Mouse (Mus musculus) gastrocnemius, adult 2 months (tissue): ENCODE measurements around the gene Limch1. TPM values are rescaled to one million over a fixed set of nuclear protein-coding genes. Genes with fewer than 3 reads are reported as not detected.

Experiments used
- DNase-seq: peaks from one replicate; pipeline ENCODE4 v3.0.0; 2022
- H3K27ac ChIP-seq: fragments of 200-600 bp; 2 replicates; pipeline ENCODE4 v1.8.1; 2022; ENCODE audit warnings: mild to moderate bottlenecking
- H3K4me3 ChIP-seq: fragments of 200-600 bp; 2 replicates; pipeline ENCODE4 v1.8.1; 2022; ENCODE audit warnings: mild to moderate bottlenecking, moderate library complexity
- CTCF ChIP-seq: fragments of 200-600 bp; IDR thresholded peaks from 2 replicates; pipeline ENCODE4 v1.8.1; 2022; ENCODE audit warnings: antibody characterized with exemption, mild to moderate bottlenecking, moderate library complexity
- intact Hi-C: fragments of 180-260 bp; cut with DNase I; formaldehyde crosslinking; loops from one replicate; pipeline ENCODE4 v1.15.1; 2025
- total RNA-seq, 2 experiments: library from RNA; stranded (reverse); gene quantifications; 2 replicates each; pipeline ENCODE4 v1.2.3; 2021

Gene Limch1
- total RNA-seq, 2 experiments from 2014 or later, result 106 to 139 TPM

DNA sequence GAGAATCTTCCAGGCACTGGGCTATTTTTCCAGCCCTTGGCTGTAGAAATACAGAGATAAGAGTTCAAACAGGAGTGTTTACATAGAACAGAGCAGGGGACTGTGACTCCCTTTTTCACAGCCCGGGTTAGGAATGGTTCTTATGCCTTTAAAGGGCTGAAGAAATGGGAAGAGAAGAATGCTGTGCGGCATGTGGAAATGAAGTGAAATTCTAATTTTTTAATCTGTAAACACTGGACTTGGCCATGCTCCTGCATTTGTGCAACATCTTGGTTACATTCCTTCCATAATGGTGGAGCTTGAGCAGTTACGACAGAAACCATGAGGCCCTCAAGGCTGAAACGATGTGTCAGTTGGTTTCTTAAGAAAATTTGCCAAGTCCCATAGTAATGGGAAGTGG is 165.4 kb downstream of the Limch1 start:
- no peak for TF ChIP-seq CTCF
- H3K4me3 ChIP-seq, result no peak overlapping the region
- intact Hi-C loops, result no loop called here
- H3K27ac ChIP-seq, result no peak overlapping the region
- DNase-seq, result no peak

DNA sequence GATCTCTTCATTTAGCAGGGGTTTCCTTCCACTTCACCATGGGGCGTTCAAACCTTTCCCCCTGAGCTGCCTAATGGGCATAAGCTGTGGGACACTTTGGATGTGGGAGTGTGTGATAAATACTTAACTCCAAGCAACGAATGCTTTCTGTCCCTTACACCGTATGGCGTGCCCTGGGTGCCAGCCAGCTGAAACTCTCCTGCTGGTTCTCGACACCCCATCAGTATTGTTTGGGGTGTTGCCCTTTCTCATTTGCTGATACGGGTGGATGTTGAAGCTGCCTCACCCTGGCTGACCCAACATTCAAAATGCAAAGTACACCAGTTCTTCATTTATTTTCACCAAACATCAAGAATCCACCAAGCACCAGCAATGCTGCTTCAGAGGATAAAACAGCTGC is 168.2 kb downstream of the Limch1 start:
- Histone ChIP-seq H3K4me3 (no peak overlapping the region), H3K27ac (no peak overlapping the region)
- no peak for TF ChIP-seq CTCF
- intact Hi-C loops, result no loop called here
- DNase-seq, result no peak

DNA sequence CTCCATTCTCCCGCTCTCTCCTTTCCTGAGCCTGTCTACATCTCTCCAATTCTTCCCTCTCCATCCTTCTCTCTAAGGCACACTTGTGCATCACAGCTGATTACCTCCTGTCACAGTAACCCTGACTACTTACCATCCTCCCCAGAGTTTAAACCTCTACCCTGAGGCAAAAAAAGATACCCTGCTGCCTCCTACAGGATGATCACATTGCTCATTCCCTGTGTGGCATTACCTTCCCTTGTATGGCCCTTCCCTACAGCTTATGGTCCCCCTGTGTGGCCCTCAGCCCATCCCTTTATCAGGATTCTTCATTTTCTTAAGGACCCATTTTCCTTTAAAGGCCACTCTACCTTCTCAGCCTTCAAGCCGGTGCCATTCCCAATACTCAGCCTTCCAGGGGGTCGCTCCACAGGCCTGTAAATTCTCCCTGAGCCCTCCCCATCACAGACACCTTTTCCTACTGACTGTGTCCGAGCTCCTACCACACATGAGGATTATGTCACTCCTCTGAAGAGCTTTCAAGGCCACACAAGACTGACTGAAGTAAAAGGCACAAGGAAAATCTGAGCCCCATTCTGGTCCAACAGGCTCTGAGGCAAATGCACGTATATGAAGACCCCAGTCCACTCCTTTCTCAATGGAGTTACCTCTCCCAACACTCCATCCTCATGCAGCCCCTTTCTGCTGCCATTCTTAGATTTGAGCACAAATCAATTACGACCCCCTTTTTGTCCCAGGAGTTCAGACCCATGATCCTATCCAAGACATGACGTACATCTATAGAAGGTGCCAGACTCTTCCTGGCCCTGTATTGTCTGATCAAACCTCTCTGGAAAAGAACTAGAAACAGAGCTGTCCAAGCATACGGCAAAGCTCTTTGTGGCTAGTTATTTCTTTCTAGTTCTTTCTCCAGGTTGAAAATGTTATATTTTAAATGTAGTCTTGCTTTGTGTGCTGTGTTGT is 172.0 kb downstream of the Limch1 start:
- intact Hi-C loops, result no loop called here
- H3K4me3 ChIP-seq, result no peak overlapping the region
- TF ChIP-seq CTCF, result peak; percentile 24; the same call in 1 of the 2 replicates
- DNase-seq, result no peak
- no peak overlapping the region for H3K27ac ChIP-seq

DNA sequence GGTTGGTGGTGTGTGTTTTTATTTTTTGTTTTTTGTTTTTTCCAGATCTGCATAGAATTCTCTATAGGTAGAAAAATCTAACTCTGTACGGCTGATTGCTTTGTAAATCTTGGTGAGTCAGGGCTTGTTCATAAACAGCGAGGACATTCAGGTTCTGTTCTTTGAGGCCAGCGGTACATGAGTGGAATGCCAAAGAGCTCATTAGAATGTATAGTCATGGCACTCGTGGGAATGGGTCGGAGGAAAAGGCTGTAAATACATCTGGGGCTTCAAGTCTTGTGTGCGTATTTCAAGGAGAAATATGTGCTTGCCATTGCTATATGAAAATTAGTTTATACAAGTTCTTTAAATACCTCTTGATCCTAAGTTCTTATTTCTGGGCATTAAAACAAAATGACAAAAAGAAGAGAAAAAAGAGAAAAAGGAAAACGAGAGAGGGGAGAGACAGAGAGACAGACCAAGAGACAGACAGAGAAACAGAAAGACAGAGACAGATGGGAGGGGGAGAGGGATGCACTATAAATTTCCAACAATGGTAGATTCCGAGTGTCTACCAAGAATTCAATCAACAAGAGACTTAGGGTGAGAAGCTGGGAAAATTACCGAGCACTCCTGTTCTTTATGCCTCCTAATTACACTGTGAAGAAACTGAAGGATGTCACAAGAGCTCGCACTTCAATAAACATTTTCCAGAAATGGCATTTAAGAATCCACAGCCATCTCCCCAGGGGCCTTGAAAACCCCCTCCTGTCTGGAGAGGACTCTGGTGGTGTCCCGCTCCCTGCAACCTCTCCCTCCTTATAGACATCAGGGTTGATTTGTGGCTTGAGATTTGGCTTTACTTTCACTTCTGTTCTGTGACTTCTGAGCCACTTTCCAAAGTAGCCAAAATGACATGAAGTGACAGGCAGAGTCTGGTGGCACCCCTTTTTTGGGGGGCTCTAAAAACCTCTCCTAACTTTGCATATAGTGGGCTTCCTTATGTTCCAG is 173.0 kb downstream of the Limch1 start:
- no peak for TF ChIP-seq CTCF
- Histone ChIP-seq H3K27ac (no peak overlapping the region), H3K4me3 (no peak overlapping the region)
- DNase-seq, result no peak
- intact Hi-C loops, result no loop called here

DNA sequence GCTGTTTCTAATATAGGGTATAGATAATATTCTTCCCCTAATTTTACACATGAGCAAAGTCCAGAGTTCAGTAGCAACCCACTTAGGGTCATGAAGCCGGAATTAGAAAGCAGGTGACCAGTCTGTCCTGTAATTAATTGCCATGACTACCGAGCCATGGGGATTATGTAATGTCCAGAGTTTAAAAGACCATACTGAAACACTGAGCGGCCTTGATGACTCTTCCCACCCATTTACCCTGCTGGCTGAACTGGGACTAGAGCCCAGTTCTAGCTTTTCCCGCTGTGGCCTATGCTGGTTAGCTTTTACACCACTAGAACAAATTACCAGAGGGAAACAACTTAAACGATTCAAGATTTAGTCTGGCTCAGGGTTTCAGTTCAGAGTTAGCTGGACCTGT is 177.0 kb downstream of the Limch1 start:
- no peak for TF ChIP-seq CTCF
- intact Hi-C loops, result no loop called here
- Histone ChIP-seq H3K27ac (no peak overlapping the region), H3K4me3 (no peak overlapping the region)
- DNase-seq, result no peak

DNA sequence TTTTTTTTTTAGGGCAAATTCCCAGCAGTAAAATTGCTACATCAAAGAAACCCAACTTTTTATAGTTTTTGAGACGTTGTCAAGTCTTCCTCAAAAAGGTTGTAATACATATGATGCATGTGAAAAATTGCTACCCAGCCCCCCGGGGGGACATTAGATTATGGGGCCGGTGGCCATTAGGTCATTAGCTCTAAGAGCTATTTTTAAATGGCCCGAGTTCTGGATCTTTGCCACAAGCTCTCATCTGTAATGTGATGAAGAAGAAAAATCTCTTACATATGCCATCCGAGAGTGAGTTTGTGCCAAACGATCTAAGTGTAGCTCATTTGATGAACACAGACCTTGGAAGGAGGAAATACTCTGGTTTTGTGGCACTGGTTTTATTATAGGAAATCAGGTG is 183.7 kb downstream of the Limch1 start:
- intact Hi-C loops, result no loop called here
- H3K4me3 ChIP-seq, result no peak overlapping the region
- H3K27ac ChIP-seq, result no peak overlapping the region
- peak; percentile 28 for DNase-seq
- TF ChIP-seq CTCF, result no peak

DNA sequence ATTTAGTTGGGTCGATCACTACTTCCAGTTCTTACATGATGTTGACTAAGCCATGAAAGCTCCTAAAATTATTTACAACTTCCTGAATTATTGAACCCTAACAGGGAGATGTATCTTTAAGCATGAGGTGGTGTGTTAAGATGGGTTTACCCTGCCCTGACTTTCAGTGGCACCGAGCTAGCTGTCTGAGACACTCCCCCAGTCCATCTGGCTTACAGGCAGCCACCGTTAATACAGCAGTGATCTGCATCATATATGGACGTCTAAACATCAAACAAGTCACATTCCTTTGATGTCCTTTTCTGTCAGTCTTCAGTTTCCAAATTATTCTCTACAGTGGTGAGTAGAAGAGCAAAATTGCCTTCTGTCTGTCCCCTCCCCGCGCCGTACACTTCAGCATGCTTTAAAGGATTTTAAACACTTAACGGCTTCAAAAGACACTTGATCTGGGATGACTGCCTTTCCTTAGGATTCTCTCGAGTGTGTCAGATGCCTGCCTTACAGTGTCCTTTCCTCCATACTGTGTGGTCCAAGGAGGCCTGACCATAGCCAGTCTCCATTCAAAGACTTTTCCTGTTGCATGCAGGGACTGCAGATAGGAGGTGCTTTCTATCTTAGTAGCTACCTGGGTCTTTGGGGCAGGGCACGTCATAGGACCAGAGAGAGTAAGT is 187.6 kb downstream of the Limch1 start:
- intact Hi-C loops, result no loop called here
- no peak for TF ChIP-seq CTCF
- DNase-seq, result no peak
- H3K4me3 ChIP-seq, result no peak overlapping the region
- H3K27ac ChIP-seq, result no peak overlapping the region

DNA sequence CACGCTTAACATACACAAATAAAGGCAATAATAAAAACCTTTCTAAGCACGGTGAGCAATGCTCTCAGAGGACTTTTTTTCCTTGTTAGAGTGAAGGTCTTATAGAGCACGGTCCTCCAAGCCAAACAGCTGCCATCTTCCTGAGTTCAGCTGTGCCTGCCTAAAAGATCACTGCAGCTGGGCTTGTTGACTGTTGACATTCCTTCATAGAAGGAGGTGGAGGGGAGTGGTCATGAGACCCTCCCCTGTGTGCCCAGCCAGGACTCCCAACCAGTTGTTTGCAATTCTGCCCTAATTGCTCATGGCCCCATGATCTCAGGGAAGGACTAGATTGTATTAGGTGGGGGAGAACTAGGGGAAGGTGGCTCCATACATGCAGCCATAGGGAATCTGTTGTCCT is 189.0 kb downstream of the Limch1 start:
- intact Hi-C loops, result no loop called here
- TF ChIP-seq CTCF, result no peak
- no peak overlapping the region for H3K4me3 ChIP-seq
- no peak for DNase-seq
- no peak overlapping the region for H3K27ac ChIP-seq

DNA sequence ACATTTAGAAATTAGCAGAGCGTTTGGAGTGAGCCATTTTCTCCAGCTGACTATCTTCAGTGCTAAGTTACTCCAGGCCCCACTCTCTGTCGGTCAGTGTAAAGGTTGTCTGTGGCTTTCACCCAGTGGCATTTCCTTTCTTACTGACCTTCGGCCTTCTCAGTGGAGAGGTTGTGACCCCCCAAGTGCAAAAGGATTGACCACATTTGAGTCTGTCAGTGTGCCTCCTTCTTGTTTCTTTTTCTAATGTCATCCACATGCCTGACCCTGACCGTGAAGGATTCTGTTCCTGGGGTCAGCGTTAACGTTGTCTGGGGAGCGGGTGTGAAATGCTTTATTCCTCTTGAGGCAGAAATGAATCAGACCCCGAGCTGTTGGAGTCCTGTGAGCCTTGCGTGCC is 191.7 kb downstream of the Limch1 start:
- TF ChIP-seq CTCF, result no peak
- intact Hi-C loops, result no loop called here
- Histone ChIP-seq H3K4me3 (no peak overlapping the region), H3K27ac (no peak overlapping the region)
- no peak for DNase-seq

DNA sequence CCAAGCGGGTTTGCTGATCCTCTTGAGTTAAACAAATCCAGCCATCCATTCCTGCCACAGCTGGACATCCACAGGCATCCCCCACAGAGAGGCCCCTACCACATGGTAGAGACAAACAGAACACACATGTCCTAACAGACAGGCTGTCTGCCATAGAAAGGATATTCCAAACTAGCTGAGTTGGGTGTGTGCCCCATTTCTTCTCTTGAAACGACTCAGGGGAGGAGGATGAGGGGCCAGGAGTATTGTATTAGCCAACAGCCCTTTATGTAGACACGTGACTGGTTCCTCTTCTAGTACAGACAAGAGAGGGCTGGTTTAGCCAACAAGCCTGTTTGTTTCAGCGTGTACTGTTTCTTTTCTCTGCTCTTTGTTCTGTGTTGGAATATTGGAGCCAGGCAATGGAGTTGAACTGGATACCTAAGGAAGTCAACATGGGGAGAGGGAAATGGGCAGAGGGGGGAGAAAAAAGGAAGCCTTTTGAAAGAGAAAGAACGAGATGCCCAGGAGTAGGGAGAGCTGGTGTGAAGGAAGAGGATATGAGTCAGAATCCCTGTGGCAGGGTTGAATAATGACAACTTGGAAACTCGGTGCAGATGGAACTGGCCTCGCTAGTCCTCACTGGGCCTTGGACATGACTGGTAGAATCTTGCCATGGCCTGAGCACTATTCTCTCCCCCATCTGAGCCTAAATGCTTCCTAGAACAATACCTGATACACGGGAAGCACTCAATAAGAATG is 196.3 kb downstream of the Limch1 start:
- intact Hi-C loops, result no loop called here
- TF ChIP-seq CTCF, result no peak
- Histone ChIP-seq H3K4me3 (no peak overlapping the region), H3K27ac (no peak overlapping the region)
- no peak for DNase-seq

DNA sequence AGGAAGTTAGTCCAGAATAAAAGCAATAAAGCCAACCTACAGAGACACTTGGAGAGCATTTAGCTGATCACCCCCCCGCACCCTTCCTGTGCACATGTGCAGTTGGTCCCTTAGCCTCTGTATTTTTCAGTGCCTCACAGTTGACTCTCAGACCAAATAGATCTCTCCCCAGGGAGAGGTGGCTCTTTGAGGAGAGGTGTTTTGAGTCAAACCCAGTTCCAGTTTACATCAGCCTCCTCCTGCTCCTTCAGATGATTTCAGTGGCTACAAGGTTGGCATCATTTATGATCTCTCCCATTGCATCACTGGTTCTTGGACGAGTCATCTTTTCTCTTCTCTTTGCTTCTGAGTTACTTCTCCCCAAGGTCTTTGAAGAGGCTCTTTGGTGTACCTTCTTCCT is 197.3 kb downstream of the Limch1 start:
- Histone ChIP-seq H3K27ac (no peak overlapping the region), H3K4me3 (no peak overlapping the region)
- no peak for DNase-seq
- intact Hi-C loops, result no loop called here
- no peak for TF ChIP-seq CTCF

DNA sequence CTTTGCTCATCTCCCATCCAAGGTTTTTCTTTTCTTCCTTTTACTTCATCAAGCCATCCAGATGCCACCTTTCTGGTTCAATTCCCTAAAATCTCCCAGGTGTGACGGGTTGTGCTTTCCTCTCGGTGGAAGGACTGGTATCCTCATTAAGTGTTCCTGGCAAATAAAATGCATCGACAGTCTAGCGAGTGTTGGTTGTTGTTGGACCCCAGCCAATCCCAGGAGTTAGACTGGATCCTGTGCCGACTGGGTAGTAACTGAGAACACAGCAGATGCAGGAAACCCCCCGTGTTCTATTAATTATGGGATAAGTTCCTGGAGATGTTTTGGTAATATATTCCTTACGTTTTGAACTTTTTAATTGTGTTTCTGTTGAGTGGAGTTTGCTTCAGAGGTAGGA is 197.9 kb downstream of the Limch1 start:
- DNase-seq, result peak; percentile 35
- Histone ChIP-seq H3K27ac (no peak overlapping the region), H3K4me3 (no peak overlapping the region)
- TF ChIP-seq CTCF, result no peak
- intact Hi-C loops, result no loop called here
